ENCODE assay signal across 8 mouse cellular contexts in the genomic region with DNA sequence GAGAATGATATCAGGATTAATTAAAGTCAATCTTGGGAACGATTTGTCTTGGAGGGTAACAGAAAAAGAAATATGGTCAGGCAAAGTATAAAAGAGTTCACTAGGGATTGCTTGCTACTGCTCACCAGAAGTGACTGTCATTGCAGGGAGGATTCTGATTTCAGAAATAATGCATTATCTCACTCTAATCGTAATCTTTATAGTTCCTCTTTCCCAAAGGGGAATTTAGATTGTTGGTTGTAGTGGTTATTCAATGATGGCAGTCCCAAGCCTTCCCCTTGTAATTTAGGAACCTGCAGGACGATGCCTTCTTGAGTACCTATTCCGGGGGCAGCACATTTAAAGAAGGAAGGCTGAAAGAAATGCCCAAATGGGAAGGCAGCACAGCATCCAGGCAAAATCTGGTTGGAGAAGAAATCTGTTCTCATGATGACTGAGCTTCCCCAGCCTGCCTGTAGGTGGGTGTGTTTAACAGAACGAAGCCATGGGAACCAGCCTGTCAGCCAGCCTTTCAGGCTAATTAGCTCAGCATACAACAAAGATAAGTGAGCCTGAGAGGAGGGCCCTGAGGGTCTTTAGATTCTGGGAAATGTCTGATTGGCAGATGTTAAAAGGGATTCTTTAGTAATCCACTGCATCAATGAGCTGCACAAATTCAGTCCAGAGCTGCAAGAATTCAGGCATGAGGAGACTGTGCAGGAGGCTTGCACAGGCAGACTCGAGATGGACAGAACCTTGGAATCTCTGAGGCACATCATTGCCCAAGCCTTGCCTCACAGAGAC. TPM values are rescaled to one million over a fixed set of nuclear protein-coding genes. Genes with fewer than 3 reads are reported as not detected.
DNase-seq lines count a peak whose midpoint lies in the region; ATAC-seq and TF ChIP-seq lines count a peak whose summit lies in the region.

A gene (plus strand): TSS at position 451 of the 783 bp plus-strand sequence.

- H3K27ac ChIP-seq in embryonic fibroblast, embryonic 13.5 days (ENCODE audit: insufficient read depth, low read length): no peak within 1 kb of the TSS; the same call in 1 of the 2 replicates
- H3K27ac ChIP-seq in lung, postnatal 0 days (ENCODE audit: low read length): no peak within 1 kb of the TSS

- peak; percentile 54 for DNase-seq in 416B (ENCODE audit: low read depth)
- peak; percentile 75 for DNase-seq in Muller cell, postnatal 12 days (ENCODE audit: inconsistent ontology term)
- peak; percentile 18 to 20 for DNase-seq in heart, postnatal 36 days
- peak; percentile 79 to 83 for DNase-seq in layer of hippocampus, adult 8-10 months (ENCODE audit: low spot score in 2 of 2)
- DNase-seq in lung, postnatal 0 days (ENCODE audit: low spot score): peak; percentile 51
- peak; percentile 85 for DNase-seq in right cerebral cortex, adult 18-20 months
- no peak for DNase-seq in c-Kit-positive CD71-positive TER-119-positive erythroid progenitor cells, embryonic 14.5 days (ENCODE audit: low spot score)

- TF ChIP-seq EP300 in lung, postnatal 0 days (IDR thresholded peaks at IDR 0.05): no peak

- no peak within 1 kb of the TSS for H3K4me2 ChIP-seq in lung, postnatal 0 days (replicated peaks; ENCODE audit: low read depth, low read length)

- H3K36me3 ChIP-seq in lung, postnatal 0 days (ENCODE audit: insufficient read depth, low read length): no peaks in the 10 kb centered on the region

- ATAC-seq in lung, postnatal 0 days: no peak

- no peak within 1 kb of the TSS for H3K4me3 ChIP-seq in embryonic fibroblast, embryonic 13.5 days (ENCODE audit: insufficient read depth, low read length)
- H3K4me3 ChIP-seq in lung, postnatal 0 days (ENCODE audit: low read depth, low read length): no peak within 1 kb of the TSS

- no peak within 1 kb of the TSS for H3K9ac ChIP-seq in lung, postnatal 0 days (replicated peaks; ENCODE audit: low read depth)

- no peaks in the 10 kb centered on the region for H3K27me3 ChIP-seq in lung, postnatal 0 days (replicated peaks; ENCODE audit: insufficient read depth, low read length)

- no peaks in the 10 kb centered on the region for H3K9me3 ChIP-seq in lung, postnatal 0 days (ENCODE audit: low read length)

- 32% methylated on average over 6 of the region's 6 CpGs for WGBS in lung, postnatal 0 days

- H3K4me1 ChIP-seq in embryonic fibroblast, embryonic 13.5 days (ENCODE audit: control insufficient read depth, insufficient read depth, low read length): no peaks in the 10 kb centered on the region; the same call in 1 of the 2 replicates
- no peaks in the 10 kb centered on the region for H3K4me1 ChIP-seq in lung, postnatal 0 days (ENCODE audit: insufficient read depth, low read depth, low read length)

- TF ChIP-seq POLR2A in embryonic fibroblast, embryonic 13.5 days (IDR thresholded peaks at IDR 0.05; ENCODE audit: low read depth, low read length): no peak

- 0 out of 2 replicates have a peak, but pooled peaks have one; percentile 14 for TF ChIP-seq CTCF in embryonic fibroblast, embryonic 13.5 days (IDR thresholded peaks at IDR 0.05; ENCODE audit: borderline replicate concordance, insufficient read depth, low read length)
- TF ChIP-seq CTCF in lung, postnatal 0 days (IDR thresholded peaks at IDR 0.05): peak; percentile 65

- intact Hi-C loops in heart, postnatal 36 days (cut with DNase I): no loop called here

RNA-seq across cellular contexts. Expression of the gene that starts here (rescaled TPM):
- polyA plus RNA-seq in embryonic fibroblast, embryonic 13.5 days (2011; ENCODE audit: insufficient read length, low read depth, missing spikeins): 0.37 and 1.7 TPM in 2 replicates
- total RNA-seq in heart, postnatal 36 days (2021): 1 to 10 TPM; 6.3 to 7.1 TPM
- total RNA-seq in layer of hippocampus, adult 8-10 months (2022): 10 to 100 TPM; 64.0 to 78.4 (median 71.9) TPM
- 1.2 and 1.6 TPM in 2 replicates for polyA plus RNA-seq in lung, postnatal 0 days (2015; fragmentation: Nextera tagmentation; extraction: Ambion mirVana)

Comparison
In these comparisons a context has a peak if more than half of its experiments do, and no peak if none do; other contexts are left out.
1. RNA of the gene that starts here (total RNA-seq): 64.0 to 78.4 TPM in layer of hippocampus, adult 8-10 months; 6.3 to 7.1 TPM in heart, postnatal 36 days; every median in the first group is over 4 times any median in the second.